Mouse (Mus musculus) midbrain, postnatal 0 days (tissue): ENCODE results near the gene Lgr6. TPM values are rescaled to one million over a fixed set of nuclear protein-coding genes. Genes with fewer than 3 reads are reported as not detected.

Experiments
- ATAC-seq: fragments of 200-750 bp; cut with Nextera tagmentation; 2 replicates; pipeline ENCODE4 v1.8.0; 2017; ENCODE audit warnings: moderate number of reproducible peaks, mild to moderate bottlenecking, moderate TSS enrichment, moderate library complexity; ENCODE audit not compliant: low FRiP score
- DNase-seq: peaks from one replicate; pipeline ENCODE4 v3.0.0-alpha.2; 2015; ENCODE audit warnings: low spot score
- H3K27ac ChIP-seq: fragments of 300-500 bp; sonication (generic); 2 replicates; pipeline ENCODE4 v1.5.1; 2014; ENCODE audit warnings: low read depth, mild to moderate bottlenecking, low read length, mixed read lengths
- H3K27me3 ChIP-seq: fragments of 300-500 bp; sonication (generic); 2 replicates; pipeline ENCODE4 v1.6.1; 2014; ENCODE audit warnings: low read length, control low read depth, mixed read lengths; ENCODE audit not compliant: insufficient read depth
- H3K36me3 ChIP-seq: fragments of 300-500 bp; sonication (generic); 2 replicates; pipeline ENCODE4 v1.6.1; 2014; ENCODE audit warnings: low read length, control low read depth, mixed read lengths; ENCODE audit not compliant: insufficient read depth
- H3K4me1 ChIP-seq: fragments of 300-500 bp; sonication (generic); 2 replicates; pipeline ENCODE4 v1.6.1; 2014; ENCODE audit warnings: mild to moderate bottlenecking, control low read depth, antibody characterized with exemption, low read length, mixed read lengths; ENCODE audit not compliant: insufficient read depth
- H3K4me2 ChIP-seq: fragments of 300-500 bp; sonication (generic); 2 replicates; pipeline ENCODE4 v1.6.1; 2014; ENCODE audit warnings: low read depth, mild to moderate bottlenecking, low read length, mixed read lengths; ENCODE audit not compliant: poor library complexity, severe bottlenecking
- H3K4me3 ChIP-seq: fragments of 300-500 bp; sonication (generic); 2 replicates; pipeline ENCODE4 v1.5.1; 2014; ENCODE audit warnings: low read depth, mild to moderate bottlenecking, low read length, moderate library complexity
- H3K9ac ChIP-seq: fragments of 300-500 bp; sonication (generic); replicated peaks from 2 replicates; pipeline ENCODE4 v1.6.1; 2014; ENCODE audit warnings: mild to moderate bottlenecking, low read length, moderate library complexity, mixed read lengths; ENCODE audit not compliant: poor library complexity, severe bottlenecking
- H3K9me3 ChIP-seq: fragments of 300-500 bp; sonication (generic); 2 replicates; pipeline ENCODE4 v1.6.1; 2016; ENCODE audit warnings: low read length, control low read depth
- CTCF ChIP-seq: IDR thresholded peaks from 2 replicates; pipeline ENCODE4 v1.5.1; 2016; ENCODE audit warnings: antibody characterized with exemption, mild to moderate bottlenecking
- WGBS: fragments of 180-500 bp; shearing (Covaris S2); extraction: QIAGEN DNeasy Blood & Tissue Kit; methylation state at CpG from one replicate; pipeline ENCODE4 v1.1.7; 2014; 5-methylcytosine and 5-hydroxymethylcytosine counted together
- polyA plus RNA-seq: library from polyadenylated mRNA; unstranded; fragments of >200 nt; fragmentation: Nextera tagmentation; extraction: Ambion mirVana; gene quantifications from 2 replicates; pipeline ENCODE4 v1.2.1, GENCODE M21; 2015
- total RNA-seq: library from RNA; depleted of rRNA; stranded (reverse); fragments of >200 nt; gene quantifications from 2 replicates; pipeline ENCODE4 v1.2.3, GENCODE M21; 2014

The Lgr6 gene
- total and polyA plus RNA-seq, 2 experiments from 2014 or later = 1.9 to 3.8 TPM

GRCm38 (mm10) chr1:135094723-135095122, 10.4 kb downstream of the Lgr6 start:
- DNase-seq = no peak

GRCm38 (mm10) chr1:135090914-135091313, 14.2 kb downstream of the Lgr6 start:
- no peak overlapping the region for H3K4me2 ChIP-seq
- DNase-seq (no peak), ATAC-seq (no peak)
- H3K4me3 ChIP-seq = no peak overlapping the region
- 0 out of 2 replicates have a peak, but pooled peaks cover 3% of the 10 kb centered on the region for H3K27me3 ChIP-seq
- TF ChIP-seq CTCF = no peak
- H3K4me1 ChIP-seq = no peaks in the 10 kb centered on the region
- WGBS = 79% methylated on average over 3 of the region's 3 CpGs
- no peak overlapping the region for H3K9ac ChIP-seq
- no peaks in the 10 kb centered on the region for H3K36me3 ChIP-seq
- no peak overlapping the region for H3K27ac ChIP-seq
- no peaks in the 10 kb centered on the region for H3K9me3 ChIP-seq

More at GRCm38 (mm10) chr1:135094723-135095122, 10.4 kb downstream of the Lgr6 start:
- Histone ChIP-seq H3K36me3 (no peaks in the 10 kb centered on the region), H3K9ac (no peak overlapping the region), H3K4me3 (no peak overlapping the region), H3K4me2 (no peak overlapping the region), H3K9me3 (no peaks in the 10 kb centered on the region), H3K4me1 (no peaks in the 10 kb centered on the region), H3K27me3 (no peaks in the 10 kb centered on the region), H3K27ac (no peak overlapping the region)
- no peak for ATAC-seq
- no peak for TF ChIP-seq CTCF
- WGBS = 68% methylated on average over 7 of the region's 7 CpGs

GRCm38 (mm10) chr1:135089626-135090025, 15.4 kb downstream of the Lgr6 start:
- no peak overlapping the region for H3K27ac ChIP-seq
- H3K9ac ChIP-seq = no peak overlapping the region
- TF ChIP-seq CTCF = no peak
- H3K4me1 ChIP-seq = no peaks in the 10 kb centered on the region
- ATAC-seq (no peak), DNase-seq (no peak)
- H3K36me3 ChIP-seq = no peaks in the 10 kb centered on the region
- H3K27me3 ChIP-seq = 0 out of 2 replicates have a peak, but pooled peaks cover 11% of the 10 kb centered on the region
- H3K9me3 ChIP-seq = no peaks in the 10 kb centered on the region
- WGBS = 84% methylated on average over 10 of the region's 10 CpGs
- H3K4me2 ChIP-seq = no peak overlapping the region
- H3K4me3 ChIP-seq = no peak overlapping the region

- H3K36me3 ChIP-seq = no peaks in the 10 kb centered on the region
- no peaks in the 10 kb centered on the region for H3K4me1 ChIP-seq
- H3K9me3 ChIP-seq = no peaks in the 10 kb centered on the region
- no peak for TF ChIP-seq CTCF
- DNase-seq (no peak), ATAC-seq (no peak)
- H3K4me2 ChIP-seq = no peak overlapping the region
- 59% methylated on average over 1 of the region's 1 CpGs for WGBS
- H3K27me3 ChIP-seq = 0 out of 2 replicates have a peak, but pooled peaks cover 11% of the 10 kb centered on the region
- H3K9ac ChIP-seq = no peak overlapping the region
- no peak overlapping the region for H3K27ac ChIP-seq
- H3K4me3 ChIP-seq = no peak overlapping the region
Measured at GRCm38 (mm10) chr1:135087414-135087813, 17.7 kb downstream of the Lgr6 start.

GRCm38 (mm10) chr1:135086015-135086414, 19.1 kb downstream of the Lgr6 start:
- Histone ChIP-seq H3K9ac (no peak overlapping the region), H3K27me3 (0 out of 2 replicates have a peak, but pooled peaks cover 11% of the 10 kb centered on the region), H3K4me3 (no peak overlapping the region), H3K36me3 (no peaks in the 10 kb centered on the region), H3K4me1 (no peaks in the 10 kb centered on the region), H3K27ac (no peak overlapping the region), H3K4me2 (no peak overlapping the region), H3K9me3 (no peaks in the 10 kb centered on the region)
- WGBS = 41% methylated on average over 7 of the region's 7 CpGs
- DNase-seq (no peak), ATAC-seq (no peak)
- TF ChIP-seq CTCF = no peak

GRCm38 (mm10) chr1:135085296-135085871, 19.7 kb downstream of the Lgr6 start:
- peak overlapping the region; percentile 28 for H3K4me2 ChIP-seq
- 16% methylated on average over 26 of the region's 28 CpGs for WGBS

More at GRCm38 (mm10) chr1:135085296-135085871, 19.7 kb downstream of the Lgr6 start:
- no peak for DNase-seq
- no peaks in the 10 kb centered on the region for H3K36me3 ChIP-seq
- H3K27me3 ChIP-seq = 0 out of 2 replicates have a peak, but pooled peaks cover 11% of the 10 kb centered on the region
- TF ChIP-seq CTCF = no peak
- no peak overlapping the region for H3K9ac ChIP-seq
- H3K4me1 ChIP-seq = no peaks in the 10 kb centered on the region
- ATAC-seq = no peak
- no peak overlapping the region for H3K27ac ChIP-seq
- no peaks in the 10 kb centered on the region for H3K9me3 ChIP-seq
- no peak overlapping the region for H3K4me3 ChIP-seq
